13 mouse cellular contexts compared by ENCODE assay signal in genomic region chr9:42053591-42054190, GRCm38 (mm10).
DNase-seq lines count a peak whose midpoint lies in the region; ATAC-seq and TF ChIP-seq lines count a peak whose summit lies in the region.
"Had no signal": no experiment of that assay in that cellular context is flagged by ENCODE, and none has a peak within 500 bp of the region (broad histone marks: within the 10 kb centered on the region; RNA-seq: fewer than 3 reads in every experiment).

No protein-coding gene starts in this region.

- peaks cover 13% of the 10 kb centered on the region; the same call in 1 of the 2 replicates for H3K4me1 ChIP-seq in lung, embryonic 14.5 days (ENCODE audit: insufficient read depth)
- H3K4me1 ChIP-seq in midbrain, embryonic 15.5 days, result peaks cover 16% of the 10 kb centered on the region

- WGBS in lung, embryonic 14.5 days, result 66% methylated on average over 12 of the region's 12 CpGs
- WGBS in midbrain, embryonic 15.5 days, result 64% methylated on average over 12 of the region's 12 CpGs

- no peak overlapping the region; the same call in 1 of the 2 replicates for H3K4me2 ChIP-seq in lung, embryonic 14.5 days
- no peak overlapping the region for H3K4me2 ChIP-seq in midbrain, embryonic 15.5 days
- H3K4me2 ChIP-seq: heart, embryonic 12.5 days; limb, embryonic 12.5 days had no signal

- DNase-seq in heart, adult 8-10 months (ENCODE audit: low spot score), result peak; percentile 16
- no peak for DNase-seq in heart, postnatal 10 days
- peak; percentile 16 for DNase-seq in lung, embryonic 14.5 days
- DNase-seq in lung, postnatal 10 days, result no peak
- DNase-seq in gastrocnemius, postnatal 14 days, result peak; percentile 39
- no peak for DNase-seq in urinary bladder, adult 18-20 months (ENCODE audit: low spot score in 2 of 2)
- DNase-seq in retina, postnatal 1 day, result no peak
- DNase-seq: cerebellum, adult 11 months had no signal

- H3K9ac ChIP-seq in lung, embryonic 14.5 days, result no peak overlapping the region
- no peak overlapping the region for H3K9ac ChIP-seq in midbrain, embryonic 15.5 days
- H3K9ac ChIP-seq: heart, embryonic 12.5 days; limb, embryonic 12.5 days had no signal

- H3K36me3 ChIP-seq in lung, embryonic 14.5 days (ENCODE audit: insufficient read depth), result no peaks in the 10 kb centered on the region
- no peaks in the 10 kb centered on the region for H3K36me3 ChIP-seq in midbrain, embryonic 15.5 days (replicated peaks)
- H3K36me3 ChIP-seq: heart, embryonic 12.5 days; limb, embryonic 12.5 days had no signal

- no peaks in the 10 kb centered on the region for H3K9me3 ChIP-seq in lung, embryonic 14.5 days (ENCODE audit: low read depth, low read length)
- H3K9me3 ChIP-seq in midbrain, embryonic 15.5 days, result no peaks in the 10 kb centered on the region
- H3K9me3 ChIP-seq: limb, embryonic 12.5 days had no signal

- no peak for TF ChIP-seq CTCF in lung, embryonic 14.5 days (IDR thresholded peaks at IDR 0.05; ENCODE audit: low read depth)

- H3K27ac ChIP-seq in lung, embryonic 14.5 days (ENCODE audit: low read depth), result peak overlapping the region; percentile 75; the same call in 1 of the 2 replicates
- no peak overlapping the region for H3K27ac ChIP-seq in midbrain, embryonic 15.5 days
- H3K27ac ChIP-seq: limb, embryonic 12.5 days had no signal

- intact Hi-C loops in heart, postnatal 10 days (cut with DNase I), result no loop called here
- intact Hi-C loops in gastrocnemius, postnatal 14 days (cut with DNase I; ENCODE audit: low total_unique reads), result no loop called here

- H3K27me3 ChIP-seq in lung, embryonic 14.5 days (ENCODE audit: insufficient read depth, low read length), result no peaks in the 10 kb centered on the region
- no peaks in the 10 kb centered on the region for H3K27me3 ChIP-seq in midbrain, embryonic 15.5 days (replicated peaks)
- H3K27me3 ChIP-seq: CH12.LX, Patski had no signal

- H3K4me3 ChIP-seq in lung, embryonic 14.5 days (ENCODE audit: low read depth, low read length), result no peak overlapping the region
- no peak overlapping the region for H3K4me3 ChIP-seq in midbrain, embryonic 15.5 days
- H3K4me3 ChIP-seq: heart, embryonic 12.5 days; limb, embryonic 12.5 days had no signal

- peak; percentile 58 for ATAC-seq in lung, embryonic 14.5 days (ENCODE audit: insufficient read depth)
- ATAC-seq in midbrain, embryonic 15.5 days (replicated peaks), result 0 out of 2 replicates have a peak, but pooled peaks have one; percentile 64
- ATAC-seq: Patski had no signal

Comparison
In these comparisons a context has a peak if more than half of its experiments do, and no peak if none do; other contexts are left out.
1. DNase-seq: peak in heart, adult 8-10 months (single experiment), lung, embryonic 14.5 days (single experiment) and gastrocnemius, postnatal 14 days (single experiment); none in heart, postnatal 10 days (0 of 2), lung, postnatal 10 days (single experiment), urinary bladder, adult 18-20 months (0 of 2) and retina, postnatal 1 day (single experiment).